Mouse (Mus musculus) urinary bladder, postnatal 25 days (tissue): Measurements from ENCODE around the gene Rhbg.

ENCODE experiments used
- DNase-seq: peaks from one replicate; pipeline ENCODE4 v3.0.0; 2022; ENCODE audit warnings: low spot score

Rhbg gene

DNA sequence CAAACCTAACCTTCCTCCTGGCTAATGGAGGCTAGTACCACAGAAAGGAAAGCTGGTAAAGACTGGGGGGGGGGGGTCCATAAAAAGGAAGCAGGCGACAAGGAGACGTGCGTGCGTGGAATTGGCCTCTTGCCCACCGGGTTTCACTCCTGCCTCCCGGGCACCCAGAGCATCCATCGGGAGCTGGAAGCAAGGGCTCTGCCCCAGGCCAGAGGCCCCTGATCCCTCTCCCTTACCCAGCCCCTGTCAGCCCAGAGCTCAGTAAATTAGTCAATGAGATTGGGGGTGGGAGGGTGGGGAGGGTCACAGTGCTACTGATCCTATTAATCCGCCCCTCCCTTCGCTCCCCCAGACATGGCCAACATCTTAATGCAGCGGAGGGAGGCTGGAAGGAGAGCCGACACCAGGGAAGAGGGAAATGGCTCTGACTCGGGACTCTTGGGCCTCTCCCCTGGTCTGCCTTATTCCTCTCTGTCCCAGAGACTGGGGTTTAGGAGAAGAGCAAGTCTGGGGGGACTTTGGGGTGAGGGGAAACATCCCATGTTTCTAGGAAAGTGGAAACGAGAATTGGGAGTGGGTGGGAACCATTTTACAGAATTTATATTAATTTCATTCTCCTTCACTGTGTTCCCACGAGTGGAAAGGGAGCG is 46.9 kb downstream of the Rhbg start:
- DNase-seq: no peak

DNA sequence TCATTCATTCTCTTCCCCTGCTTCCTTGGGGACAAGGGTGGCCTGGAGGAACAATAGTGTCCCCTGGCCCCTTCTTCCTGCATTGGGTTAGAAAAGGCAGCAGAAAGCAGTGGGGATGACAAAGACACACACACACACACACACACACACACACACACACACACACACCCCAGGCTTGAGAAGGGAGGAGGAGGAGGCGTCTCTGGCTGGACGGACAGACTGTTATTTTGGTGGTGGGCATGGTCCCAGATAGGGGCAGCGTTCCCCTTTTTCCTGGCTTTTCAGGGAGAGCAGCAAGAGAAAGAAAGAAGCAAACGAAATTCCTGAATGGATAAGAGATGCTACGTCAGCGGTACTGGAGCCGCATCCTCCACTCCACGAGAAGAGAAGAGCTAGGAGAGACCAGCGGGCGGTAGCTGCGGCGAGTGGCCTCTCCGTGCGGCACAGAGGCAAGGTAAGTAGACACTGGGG is 47.6 kb downstream of the Rhbg start:
- no peak for DNase-seq

DNA sequence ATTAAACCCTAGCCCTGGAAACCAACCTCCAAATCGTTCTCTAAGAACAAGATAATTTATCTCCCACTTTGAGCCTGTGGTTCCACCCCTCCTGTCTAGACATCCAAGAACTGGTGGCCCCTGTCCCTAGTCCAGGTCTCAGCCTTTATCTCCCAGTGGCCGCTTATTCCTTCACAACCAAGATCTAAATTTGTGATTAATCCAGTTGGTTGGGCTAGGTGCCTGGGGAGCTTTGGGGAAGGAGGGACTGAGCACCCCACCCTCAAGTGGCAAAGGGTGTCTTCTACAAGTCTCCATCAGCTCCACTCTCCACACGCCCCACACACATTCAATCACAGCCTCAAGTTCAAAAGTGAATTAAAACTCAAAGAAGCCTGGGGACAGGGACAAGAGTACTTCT is 48.0 kb downstream of the Rhbg start:
- DNase-seq: no peak

DNA sequence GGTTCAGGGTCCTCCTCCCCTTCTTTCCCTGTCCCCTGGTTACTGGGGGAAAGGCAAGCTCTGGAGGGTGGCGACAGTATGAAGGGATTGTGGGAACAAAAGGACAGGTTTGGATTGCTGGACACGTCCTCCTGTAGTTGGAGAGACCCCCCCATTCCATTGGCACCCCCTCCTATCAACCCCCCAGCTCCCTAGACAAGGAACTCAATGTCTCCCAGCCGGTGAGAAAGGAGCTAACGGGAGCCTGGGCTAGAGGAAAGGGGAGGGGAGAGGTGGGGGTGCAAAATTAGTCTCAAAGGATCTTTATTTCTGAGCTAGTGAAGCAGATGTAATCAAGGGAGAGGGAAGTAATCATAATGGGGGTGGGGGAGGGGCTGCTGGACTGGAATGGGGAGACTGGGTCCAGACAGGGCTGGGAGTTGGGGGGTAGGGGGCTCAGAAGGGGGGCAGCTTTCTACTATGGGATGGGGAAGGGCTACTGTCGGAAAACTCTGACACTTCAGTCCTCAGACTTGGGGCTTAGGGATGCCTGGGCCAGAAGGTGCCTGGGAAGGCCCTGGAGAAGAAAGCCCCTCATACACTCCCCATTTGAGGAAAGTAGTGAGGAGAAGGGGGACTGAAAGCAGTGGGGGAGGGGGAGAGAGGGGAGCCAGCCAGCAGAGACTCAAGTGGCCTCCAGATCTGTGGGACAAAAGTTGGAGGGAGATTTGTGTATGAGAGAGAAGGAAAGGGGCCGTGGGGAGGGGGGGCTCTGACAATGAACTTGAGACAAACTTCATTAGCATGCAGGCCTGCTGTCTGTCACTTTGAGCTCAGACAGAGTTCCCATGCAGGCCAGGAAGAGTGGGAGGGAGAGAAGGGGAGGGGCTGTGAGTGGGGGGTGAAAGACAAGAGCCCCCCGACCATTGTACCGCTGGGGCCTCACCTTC is 48.7 kb downstream of the Rhbg start:
- no peak for DNase-seq

DNA sequence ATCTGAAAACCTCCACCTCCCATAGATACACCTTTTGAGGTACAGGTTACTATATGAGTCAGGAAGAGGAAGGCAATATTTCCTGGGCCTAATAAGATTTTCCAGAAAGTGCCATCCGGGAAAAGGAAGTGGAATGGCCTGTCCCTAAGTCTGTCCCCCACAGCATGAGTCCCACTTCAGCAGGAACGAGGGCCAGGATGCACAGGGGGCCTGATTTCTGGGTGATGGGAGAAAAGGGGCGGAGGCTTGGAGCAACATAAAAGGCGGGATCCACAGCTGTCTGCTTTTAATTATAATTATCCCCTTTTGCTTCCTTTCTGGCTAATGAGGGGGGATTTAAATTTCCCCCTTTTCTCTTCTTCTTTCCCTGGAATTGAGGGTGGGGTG is 49.3 kb downstream of the Rhbg start:
- no peak for DNase-seq

DNA sequence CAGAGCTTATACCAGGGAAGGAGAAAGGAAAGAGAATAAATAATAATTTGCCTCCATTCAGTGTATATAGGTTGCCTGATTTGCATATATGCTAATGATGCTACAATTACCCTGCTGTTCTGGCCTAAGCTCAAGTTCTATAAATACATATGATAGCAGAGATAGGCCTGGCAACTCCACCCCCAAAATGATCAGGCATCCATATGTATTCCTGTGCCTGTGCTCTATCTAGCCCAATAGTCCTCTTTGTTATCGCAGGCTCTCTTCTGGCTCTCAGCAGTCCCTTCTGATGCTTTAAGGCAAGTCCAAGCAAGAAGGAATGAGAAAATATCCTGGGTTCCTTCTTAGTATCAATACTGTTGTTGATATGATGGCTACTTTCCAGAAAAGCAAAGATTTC is 49.8 kb downstream of the Rhbg start:
- DNase-seq: no peak

DNA sequence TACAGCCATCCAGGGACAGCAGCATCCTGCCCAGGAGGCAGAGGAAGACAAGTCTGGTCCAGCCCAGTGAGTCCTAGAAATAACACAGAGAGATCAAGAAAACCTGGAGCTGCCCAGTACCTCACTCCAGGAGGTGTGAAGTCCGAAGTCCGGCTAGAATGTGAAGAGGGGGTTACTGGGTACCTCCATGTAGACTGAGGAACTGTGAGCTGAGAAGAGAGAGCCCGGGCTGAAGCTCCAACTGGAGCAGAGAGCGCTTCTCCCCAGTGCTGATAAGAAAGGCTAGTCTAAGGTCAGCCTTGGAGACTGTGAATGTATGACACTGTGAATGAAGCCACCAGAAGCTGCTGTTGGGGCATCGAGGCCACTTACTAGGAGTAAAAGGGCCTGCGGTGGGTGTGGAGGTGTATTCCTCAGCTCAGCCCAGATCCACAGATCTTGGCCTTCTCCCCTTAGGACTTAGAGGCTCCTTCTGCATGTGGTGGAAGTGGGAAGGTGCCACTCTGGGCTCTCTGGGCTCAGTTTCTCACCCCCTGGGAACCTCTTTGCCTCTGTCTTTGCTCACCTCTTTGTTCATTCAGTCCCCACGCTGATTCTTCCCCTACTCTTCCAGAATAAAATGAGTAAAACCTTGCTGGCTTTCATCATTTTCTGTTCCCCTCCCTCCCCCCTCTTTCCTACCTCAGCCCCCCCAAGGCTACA is 50.4 kb downstream of the Rhbg start:
- no peak for DNase-seq

DNA sequence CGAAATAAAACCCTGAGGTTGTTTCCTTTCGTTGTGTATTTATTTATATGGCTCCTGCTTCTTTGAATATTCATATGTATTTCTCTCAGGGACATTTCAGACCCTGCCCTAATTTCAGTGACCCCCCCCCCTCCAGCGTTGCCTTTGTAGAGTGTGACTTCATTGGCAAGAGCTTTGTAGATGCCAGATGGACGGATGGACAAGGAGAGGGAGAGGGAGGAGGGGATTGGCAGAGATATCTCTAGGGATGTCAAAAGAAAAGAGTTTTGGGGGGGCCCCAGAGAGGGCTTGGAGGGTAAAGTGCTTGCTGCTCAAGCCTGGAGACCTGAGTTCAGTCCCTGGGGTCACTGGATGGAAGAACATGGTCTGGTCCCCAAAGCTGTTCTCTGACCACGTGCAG is 51.1 kb downstream of the Rhbg start:
- DNase-seq: no peak

DNA sequence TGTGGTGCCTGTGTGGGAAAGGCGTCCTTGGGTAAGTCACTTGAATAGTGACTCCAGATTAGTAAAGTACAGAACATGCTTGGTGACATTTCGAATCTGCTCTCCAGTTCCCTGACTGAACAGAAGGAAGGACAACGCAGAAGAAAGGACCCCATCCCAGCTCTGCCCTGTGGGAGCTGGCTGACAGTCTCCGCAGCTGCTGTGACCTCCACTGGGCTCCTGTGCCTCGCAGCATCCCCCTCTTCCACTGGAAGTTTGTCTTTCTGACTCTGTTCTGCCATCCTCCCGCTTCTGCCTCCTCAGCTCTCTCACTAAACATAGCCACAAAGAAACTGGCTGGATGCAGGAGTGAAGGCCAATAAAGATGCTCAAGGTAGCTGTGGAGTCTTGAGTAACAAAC is 51.5 kb downstream of the Rhbg start:
- DNase-seq: no peak

DNA sequence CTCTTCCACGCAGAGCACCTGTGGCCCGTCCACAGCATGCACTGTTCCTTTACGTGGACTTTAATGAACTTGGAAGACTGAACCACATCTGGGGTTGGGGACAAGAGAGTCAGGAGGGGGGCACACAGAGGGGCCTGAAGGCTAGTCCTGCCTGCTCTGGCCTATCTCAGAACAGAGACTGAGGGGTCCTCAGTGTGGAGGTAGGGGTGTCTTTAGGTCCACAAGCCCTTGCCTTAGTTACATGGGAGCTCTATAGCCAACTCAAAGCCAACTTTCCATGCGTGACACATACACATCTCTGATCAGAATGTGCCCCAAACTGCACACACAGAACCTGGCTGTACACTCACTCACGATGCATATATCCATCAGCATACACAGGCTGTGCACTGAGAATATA is 52.9 kb downstream of the Rhbg start:
- DNase-seq: no peak

DNA sequence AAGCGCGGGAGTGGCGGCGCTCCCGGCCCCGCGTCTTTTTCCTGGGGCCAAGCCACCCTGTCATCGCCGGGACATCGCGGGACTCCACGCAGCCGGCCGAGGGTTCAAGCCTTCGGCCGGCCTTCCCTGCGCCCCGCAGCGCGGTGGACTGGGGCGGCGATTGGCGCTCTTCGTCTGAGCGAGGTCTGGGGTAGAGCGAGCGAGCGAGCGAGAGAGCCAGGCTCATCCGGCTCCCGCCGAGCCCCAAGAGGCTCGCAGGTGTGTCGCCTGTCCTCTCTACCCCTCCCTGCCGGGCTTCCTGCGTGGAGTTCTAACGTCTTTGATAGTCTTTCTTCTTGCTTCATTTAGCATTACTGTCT is 53.6 kb downstream of the Rhbg start:
- no peak for DNase-seq

DNA sequence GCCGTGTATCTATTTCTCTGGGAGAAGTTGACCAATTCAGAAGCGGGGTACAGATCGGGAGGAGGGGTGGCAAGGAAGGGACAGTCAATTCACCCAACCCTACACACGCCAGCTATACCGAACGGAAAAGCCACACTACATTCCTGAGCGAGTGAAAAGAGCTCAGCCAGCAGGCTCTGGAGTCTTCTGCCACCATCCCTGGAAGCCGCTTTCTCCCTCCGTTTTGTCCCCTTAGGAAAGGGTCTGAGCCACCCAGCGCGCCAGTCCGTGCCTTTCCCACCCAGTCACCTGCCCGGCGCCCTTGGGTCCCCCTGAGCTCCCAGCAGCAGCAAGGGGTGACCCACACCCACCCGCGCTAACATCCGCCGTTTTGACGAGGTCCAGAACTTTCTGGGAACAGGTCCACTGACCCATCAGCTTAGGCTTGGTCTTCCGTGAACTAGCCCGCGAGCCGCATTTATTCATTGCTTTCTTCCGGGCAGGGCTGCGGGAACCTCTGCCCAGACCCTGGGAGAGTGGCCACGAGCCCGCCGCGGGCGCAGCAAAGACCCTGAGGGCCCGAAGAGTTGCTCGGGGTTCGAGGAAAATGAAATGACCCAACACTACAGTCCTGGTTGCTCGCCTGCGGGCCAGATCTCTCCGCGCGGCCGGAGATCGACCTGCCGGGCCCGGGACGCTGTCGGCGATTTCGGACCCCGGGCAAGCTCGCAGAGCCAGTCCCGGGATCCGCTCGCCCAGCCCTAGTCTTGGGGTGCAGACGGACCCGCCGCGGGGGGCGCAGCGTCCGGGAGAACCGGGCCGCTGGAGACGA is 54.1 kb downstream of the Rhbg start:
- DNase-seq: peak; percentile 6

DNA sequence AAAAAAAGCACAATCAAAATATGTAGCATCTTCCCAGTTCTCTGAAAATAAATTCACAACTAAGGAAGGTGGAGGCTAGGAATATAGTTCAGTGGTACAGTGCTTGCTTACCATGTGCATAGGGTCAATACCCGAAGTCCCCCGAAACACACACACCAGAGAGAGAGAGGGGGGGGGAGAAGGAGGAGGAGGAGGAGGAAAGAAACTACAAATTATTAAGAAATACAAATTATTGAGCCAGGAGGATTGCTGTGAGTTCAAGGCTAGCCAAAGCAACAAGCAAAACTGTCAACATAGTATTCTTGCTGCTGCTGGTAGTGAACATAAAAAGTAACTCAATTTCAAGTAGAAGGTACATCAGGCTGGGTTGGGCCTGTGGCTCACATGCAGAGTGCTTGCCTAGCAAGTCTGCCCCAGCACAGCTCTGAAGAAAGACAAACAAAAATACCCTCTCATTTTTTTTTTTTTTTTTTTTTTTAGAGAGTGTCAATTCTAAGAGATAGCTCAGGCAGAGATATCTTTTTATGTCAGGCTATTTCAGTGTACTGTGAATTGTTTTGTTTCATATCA is 54.9 kb downstream of the Rhbg start:
- DNase-seq: no peak

DNA sequence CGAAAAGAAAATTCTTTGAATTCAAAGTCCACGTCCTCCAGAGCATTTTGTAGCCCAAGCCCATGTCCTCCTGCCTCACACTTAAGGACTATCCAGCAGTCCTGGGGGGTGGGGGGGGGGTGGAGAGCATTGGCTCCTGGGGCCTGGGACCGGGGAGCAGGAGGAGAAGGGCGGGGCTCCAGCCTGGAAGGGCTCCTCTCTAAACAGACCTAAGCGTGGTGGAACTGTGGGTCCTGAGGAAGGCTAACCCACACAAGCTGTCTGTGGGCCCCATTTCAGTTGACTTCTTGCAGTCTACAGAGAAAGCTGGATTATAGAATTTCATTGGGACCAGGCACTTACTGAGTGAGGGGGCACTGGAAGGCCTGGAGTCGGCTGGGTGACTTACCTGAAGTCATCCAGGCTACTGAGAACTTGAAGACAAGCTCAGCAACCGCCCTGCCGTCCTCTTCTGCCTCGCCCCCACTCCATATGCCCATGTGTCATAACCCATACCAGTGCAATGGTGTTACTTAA is 55.9 kb downstream of the Rhbg start:
- no peak for DNase-seq

DNA sequence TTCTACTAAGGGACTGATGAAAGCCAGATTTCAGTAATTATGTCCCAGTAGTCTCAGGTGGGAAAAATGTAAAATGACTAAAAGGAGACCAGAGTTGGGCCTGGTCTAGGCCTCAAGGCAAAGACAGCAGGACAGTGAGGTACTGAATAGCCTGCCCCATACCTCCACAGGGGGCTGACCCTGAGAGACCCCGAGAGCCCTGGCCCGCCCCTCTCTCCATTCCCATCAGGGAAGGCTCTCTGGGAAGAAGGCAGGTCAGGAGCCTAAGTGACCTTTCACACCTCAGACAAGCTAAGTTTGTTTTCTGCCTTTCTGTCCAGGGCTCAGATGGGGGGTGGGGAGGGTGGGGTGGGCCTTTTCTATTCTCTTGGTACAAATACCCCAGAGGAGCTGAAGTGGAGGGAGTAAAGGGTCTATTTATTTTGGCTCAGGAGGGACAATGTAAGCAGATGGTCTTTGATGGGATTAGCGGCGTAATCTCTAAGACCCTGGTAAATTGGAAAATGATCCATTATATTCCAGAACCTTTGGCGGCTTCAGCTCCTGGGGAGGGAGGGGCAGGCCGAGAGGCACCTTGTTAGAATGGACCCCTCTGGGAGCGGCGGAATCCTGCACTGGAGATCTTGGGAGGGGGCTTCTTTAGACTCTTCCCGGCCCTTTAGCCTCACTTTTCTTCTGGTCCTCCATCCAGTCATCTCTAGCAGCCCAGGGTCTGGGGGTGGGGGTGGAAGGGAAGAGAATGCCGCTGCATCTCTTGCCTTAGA is 56.6 kb downstream of the Rhbg start:
- no peak for DNase-seq
